Mouse (Mus musculus) cerebellum, postnatal 14 days (tissue): ENCODE results near the gene Vps45.

ENCODE experiments used
- DNase-seq, 2 experiments: peaks; one replicate each; pipeline ENCODE4 v3.0.0; 2021; ENCODE audit warnings: mixed read lengths in 2 of 2

The Vps45 gene

GRCm38 (mm10) chr3:96058231-96058896, at the start of gene Vps45:
Vps45 (minus strand) TSS chr3:96058466.
- DNase-seq, result peak; percentile 78 to 80

- no peak for DNase-seq
Measured at GRCm38 (mm10) chr3:96106151-96106550, 47.9 kb upstream of the Vps45 start.

GRCm38 (mm10) chr3:96105232-96105747, 47.0 kb upstream of the Vps45 start:
- peak; percentile 12 to 26 for DNase-seq

- DNase-seq, result peak; percentile 90
Measured at GRCm38 (mm10) chr3:96104261-96105065, 46.2 kb upstream of the Vps45 start, which contains the start of gene Otud7b. Otud7b (plus strand) TSS chr3:96104527.

- DNase-seq, result no peak
Measured at GRCm38 (mm10) chr3:96103901-96104260, 45.6 kb upstream of the Vps45 start.

GRCm38 (mm10) chr3:96102100-96102872, 44.0 kb upstream of the Vps45 start:
- DNase-seq, result peak; percentile 27 to 29

GRCm38 (mm10) chr3:96098616-96099267, 40.5 kb upstream of the Vps45 start:
- peak in 1 of 2 experiments; percentile 9 for DNase-seq

GRCm38 (mm10) chr3:96098168-96098567, 39.9 kb upstream of the Vps45 start:
- DNase-seq, result no peak

- no peak for DNase-seq
Measured at GRCm38 (mm10) chr3:96094203-96094602, 35.9 kb upstream of the Vps45 start.

GRCm38 (mm10) chr3:96093509-96093908, 35.2 kb upstream of the Vps45 start:
- no peak for DNase-seq

GRCm38 (mm10) chr3:96091966-96092365, 33.7 kb upstream of the Vps45 start:
- no peak for DNase-seq

- no peak for DNase-seq
Measured at GRCm38 (mm10) chr3:96091146-96091545, 32.9 kb upstream of the Vps45 start.

- no peak for DNase-seq
Measured at GRCm38 (mm10) chr3:96089882-96090489, 31.7 kb upstream of the Vps45 start.

GRCm38 (mm10) chr3:96087801-96088200, 29.5 kb upstream of the Vps45 start:
- no peak for DNase-seq

GRCm38 (mm10) chr3:96087219-96087618, 29.0 kb upstream of the Vps45 start:
- DNase-seq, result no peak

- DNase-seq, result no peak
Measured at GRCm38 (mm10) chr3:96084146-96084755, 26.0 kb upstream of the Vps45 start.

GRCm38 (mm10) chr3:96082714-96083508, 24.6 kb upstream of the Vps45 start:
- DNase-seq, result no peak

GRCm38 (mm10) chr3:96082100-96082499, 23.8 kb upstream of the Vps45 start:
- DNase-seq, result no peak

- DNase-seq, result no peak
Measured at GRCm38 (mm10) chr3:96081650-96082049, 23.4 kb upstream of the Vps45 start.

- DNase-seq, result peak in 1 of 2 experiments; percentile 28
Measured at GRCm38 (mm10) chr3:96081006-96081405, 22.7 kb upstream of the Vps45 start.

GRCm38 (mm10) chr3:96078711-96079110, 20.4 kb upstream of the Vps45 start:
- no peak for DNase-seq
